Mouse (Mus musculus) spleen, embryonic (tissue): ENCODE measurements around the gene Clcn6.

Experiments used
- CTCF ChIA-PET: fragments of 350-600 bp; sonication (Branson Sonifier 250); formaldehyde crosslinking; loops from one replicate; lab custom pipeline; 2022; lab: Charles Lee

The Clcn6 gene

DNA sequence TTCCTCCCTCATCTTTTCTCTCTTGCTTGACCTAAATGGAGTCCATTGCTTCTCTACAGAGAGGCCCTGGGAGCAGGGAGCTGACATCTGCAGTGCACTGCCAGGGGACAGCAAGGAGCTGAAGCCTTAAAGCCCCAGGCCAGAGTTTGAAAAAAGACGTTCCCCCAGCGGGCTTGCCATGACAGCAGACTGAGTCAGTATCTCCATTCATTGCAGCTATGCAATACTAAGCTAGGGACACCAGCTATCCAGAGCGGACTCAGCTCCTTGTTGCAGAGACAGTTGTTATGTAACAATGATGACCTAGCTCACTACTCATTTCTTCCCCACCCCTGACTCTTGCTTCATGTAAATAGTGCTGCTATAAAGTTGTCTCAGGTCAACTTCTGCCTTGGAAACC, 43.3 kb downstream of the Clcn6 start:
- CTCF ChIA-PET = no interaction called here

- CTCF ChIA-PET = no interaction called here
These were observed 45.0 kb downstream of the Clcn6 start for GRCm38 (mm10) chr4:147993571-147994095.

DNA sequence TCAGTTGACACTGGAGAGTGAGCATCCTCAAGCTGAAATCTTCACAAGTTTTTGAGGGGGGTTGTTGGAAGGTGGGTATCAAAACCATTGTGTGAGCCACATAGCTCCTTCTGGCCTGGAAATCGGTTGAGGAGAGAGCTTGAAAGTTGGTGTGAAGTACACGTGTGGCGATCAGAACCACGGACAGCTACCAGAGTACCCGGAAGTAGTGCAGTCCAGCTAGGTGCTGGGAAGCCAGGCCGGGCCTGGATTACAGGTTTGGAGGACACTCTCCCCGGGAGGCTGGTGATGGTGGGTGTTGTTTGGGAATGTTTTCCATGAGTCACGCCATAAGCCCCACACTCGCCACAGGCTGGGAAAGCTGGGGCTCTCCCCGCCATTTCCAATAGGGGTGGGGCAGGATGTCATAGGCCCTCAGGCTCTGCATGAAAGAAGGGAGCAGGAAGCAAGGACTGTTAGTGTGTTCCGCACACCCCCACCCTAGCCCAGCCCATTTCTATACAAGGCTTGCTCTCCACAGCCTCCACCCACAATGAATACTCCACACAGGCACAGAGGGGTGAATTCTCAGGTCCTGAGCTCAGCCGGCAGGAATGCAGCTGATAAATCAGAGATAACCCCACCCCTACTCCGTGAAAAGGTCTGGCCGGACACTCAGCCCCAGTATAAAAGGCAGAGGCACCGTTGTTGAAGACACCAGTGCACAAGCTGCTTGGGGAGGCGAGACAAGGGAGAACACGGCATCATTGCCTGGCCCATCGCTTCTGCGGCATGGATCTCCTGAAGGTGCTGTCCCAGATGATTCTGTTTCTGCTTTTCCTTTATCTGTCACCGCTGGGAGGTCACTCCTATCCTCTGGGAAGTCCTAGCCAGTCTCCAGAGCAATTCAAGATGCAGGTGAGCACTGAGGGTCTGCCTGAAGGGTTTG, 53.2 kb downstream of the Clcn6 start, which contains the start of gene Nppb:
Nppb (plus strand) TSS at position 584 of the 928 bp plus-strand sequence.
- CTCF ChIA-PET = no interaction called here

- CTCF ChIA-PET = no interaction called here
These were observed 59.2 kb downstream of the Clcn6 start for GRCm38 (mm10) chr4:147979441-147979860.

DNA sequence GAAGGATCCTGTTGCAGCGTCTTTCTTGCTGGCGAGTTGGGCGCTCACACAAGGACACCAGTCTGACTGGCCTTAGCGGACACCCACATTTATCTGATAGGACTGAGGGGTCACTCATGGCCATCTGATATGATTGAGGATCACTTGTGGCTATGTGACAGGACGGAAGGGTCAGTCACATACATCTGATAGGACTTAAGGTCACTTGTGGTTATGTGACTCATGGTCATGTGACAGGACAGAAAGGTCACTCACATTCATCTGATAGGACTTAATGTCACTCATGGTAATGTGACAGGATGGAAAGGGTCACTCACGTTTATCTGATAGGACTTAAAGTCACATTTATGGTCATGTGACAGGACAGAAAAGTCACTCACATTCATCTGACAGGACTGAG, 60.2 kb downstream of the Clcn6 start:
- CTCF ChIA-PET = no interaction called here

DNA sequence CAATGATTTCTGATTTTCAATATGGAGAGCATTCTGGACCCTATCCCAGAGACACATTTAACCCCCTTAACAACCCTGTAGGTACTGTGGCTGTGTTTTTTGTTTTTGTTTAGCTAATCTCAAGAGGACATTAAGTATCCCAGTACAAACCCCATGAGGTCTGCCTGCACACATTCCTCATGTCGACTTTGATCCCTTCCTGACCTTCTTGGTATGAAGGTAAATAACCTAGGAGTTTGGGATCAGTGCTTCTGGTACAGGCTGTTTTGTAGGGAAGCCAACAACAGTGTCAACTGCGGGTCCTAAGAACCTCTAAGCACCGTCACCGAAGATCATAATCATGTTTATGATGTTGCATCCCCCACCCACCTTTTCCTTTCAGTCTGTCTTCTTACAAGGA, 60.9 kb downstream of the Clcn6 start:
- CTCF ChIA-PET = no interaction called here

DNA sequence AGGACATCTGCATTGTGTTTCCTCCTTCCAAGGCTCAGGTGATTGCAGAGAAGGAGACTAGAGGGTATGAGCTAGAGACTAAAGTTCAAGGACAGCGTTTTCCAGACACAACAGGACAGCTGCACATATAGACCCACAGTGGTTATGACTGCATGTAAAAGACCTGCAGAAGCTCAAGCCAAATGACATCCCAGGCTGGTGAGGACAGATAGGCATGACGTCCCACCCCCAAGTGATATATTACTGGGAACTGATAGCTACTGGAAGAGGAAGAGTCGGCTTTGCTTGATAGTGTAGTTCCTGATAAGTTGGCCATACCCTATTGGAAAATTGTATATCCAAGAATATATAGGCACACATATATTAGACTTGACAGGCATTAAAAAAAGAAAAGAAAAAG, 62.4 kb downstream of the Clcn6 start:
- CTCF ChIA-PET = no interaction called here

- CTCF ChIA-PET = no interaction called here
These were observed 69.3 kb downstream of the Clcn6 start for GRCm38 (mm10) chr4:147969337-147969736.

DNA sequence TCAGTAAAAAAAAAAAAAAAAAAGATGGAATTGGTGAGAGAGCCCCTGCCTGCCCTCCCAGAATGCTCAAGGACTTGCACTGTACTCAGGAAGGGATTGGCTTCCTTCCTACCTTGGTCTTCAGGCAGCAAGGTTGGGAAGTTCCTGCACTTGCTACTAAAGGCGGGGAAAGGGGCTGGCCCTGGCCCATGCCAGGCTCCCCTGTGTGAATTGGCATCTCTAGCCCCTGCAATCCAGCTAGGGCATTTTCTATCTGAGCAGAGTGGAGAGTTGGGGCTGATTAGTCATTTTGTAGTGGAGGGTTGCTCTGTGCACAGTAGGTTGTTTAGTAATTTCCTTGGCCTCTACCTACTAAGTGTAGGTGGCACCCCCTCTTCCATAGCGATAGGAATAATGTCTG, 69.8 kb downstream of the Clcn6 start:
- CTCF ChIA-PET = no interaction called here

- CTCF ChIA-PET = no interaction called here
These were observed 72.9 kb downstream of the Clcn6 start for GRCm38 (mm10) chr4:147965712-147966111.

DNA sequence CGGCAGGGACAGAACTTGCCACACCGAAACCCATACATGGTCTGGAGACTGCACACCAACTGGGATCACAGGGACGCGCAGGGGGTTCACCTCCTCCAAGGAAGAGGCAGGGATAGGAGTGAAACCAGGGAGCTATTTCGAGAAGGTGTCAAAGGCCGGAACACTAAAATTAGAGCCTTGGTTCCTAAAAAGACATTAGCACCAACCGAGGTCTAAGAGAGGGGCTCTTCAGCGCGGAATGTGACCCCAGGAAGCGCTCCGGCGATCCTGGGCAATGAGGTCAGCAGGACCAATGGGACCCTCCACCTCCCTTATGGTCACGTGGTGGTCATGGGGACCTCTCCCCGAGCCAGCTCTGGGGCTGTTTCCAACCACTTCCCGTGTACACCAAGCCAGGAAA, 75.0 kb downstream of the Clcn6 start:
- CTCF ChIA-PET = no interaction called here

- CTCF ChIA-PET = no interaction called here
These were observed 75.8 kb downstream of the Clcn6 start for GRCm38 (mm10) chr4:147962781-147963180.

GRCm38 (mm10) chr4:147959881-147960831, 78.5 kb downstream of the Clcn6 start:
- CTCF ChIA-PET = interaction anchor here (0.6 kb wide), 1 partner anchor 13 kb away, joined by 6 read pairs; no protein-coding TSS in a partner anchor

- CTCF ChIA-PET = no interaction called here
These were observed 81.5 kb downstream of the Clcn6 start for GRCm38 (mm10) chr4:147957141-147957540.
